Mouse (Mus musculus) olfactory bulb, adult 2 months (tissue): ENCODE measurements around the gene Bicc1. TPM values are rescaled to one million over a fixed set of nuclear protein-coding genes. Genes with fewer than 3 reads are reported as not detected.
"Not testable (repeated sequence)": the region's sequence is repeated elsewhere in the genome, so short reads cannot be mapped to it uniquely, and the experiment has no call there.

Source experiments
- H3K27ac ChIP-seq: fragments of 200-500 bp; 2 replicates; pipeline ENCODE4 v1.5.1; 2012; ENCODE audit warnings: low read depth, low read length; ENCODE audit not compliant: insufficient read depth
- H3K4me1 ChIP-seq: fragments of 200-500 bp; 2 replicates; pipeline ENCODE4 v1.6.1; 2012; ENCODE audit warnings: low read length; ENCODE audit not compliant: control insufficient read depth, insufficient read depth
- H3K4me3 ChIP-seq: fragments of 200-500 bp; 2 replicates; pipeline ENCODE4 v1.5.1; 2012; ENCODE audit warnings: mild to moderate bottlenecking, low read depth, low read length, moderate library complexity; ENCODE audit not compliant: insufficient read depth
- CTCF ChIP-seq: fragments of 200-500 bp; IDR thresholded peaks from 2 replicates; pipeline ENCODE4 v1.5.1; 2012; ENCODE audit warnings: low read depth, mild to moderate bottlenecking, low read length, moderate library complexity; ENCODE audit not compliant: insufficient read depth
- POLR2A ChIP-seq: fragments of 200-500 bp; IDR thresholded peaks from 2 replicates; pipeline ENCODE4 v1.6.1; 2012; ENCODE audit warnings: mild to moderate bottlenecking, low read depth, low read length, moderate library complexity; ENCODE audit not compliant: insufficient read depth
- WGBS: fragments of 180-500 bp; shearing (Covaris S2); methylation state at CpG from one replicate; pipeline ENCODE4 v1.1.7; 2018; 5-methylcytosine and 5-hydroxymethylcytosine counted together
- polyA plus RNA-seq: library from polyadenylated mRNA; stranded (reverse); fragments of >200 nt; gene quantifications from 2 replicates; pipeline ENCODE4 v1.2.4, GENCODE M21; 2012; ENCODE audit warnings: low replicate concordance; ENCODE audit not compliant: missing spikeins, insufficient read depth, insufficient read length

The Bicc1 gene
- polyA plus RNA-seq, 1 experiment, result not detected

- 89% methylated on average over 6 of the region's 6 CpGs for WGBS
- TF ChIP-seq CTCF (no peak), POLR2A (no peak)
- peaks cover 2% of the 10 kb centered on the region; the same call in 1 of the 2 replicates for H3K4me1 ChIP-seq
- no peak overlapping the region for H3K27ac ChIP-seq
- H3K4me3 ChIP-seq, result no peak overlapping the region
Observed at GRCm38 (mm10) chr10:70977141-70977540, 182.4 kb downstream of the Bicc1 start.

- Histone ChIP-seq H3K4me1 (no peaks in the 10 kb centered on the region), H3K27ac (no peak overlapping the region), H3K4me3 (no peak overlapping the region)
- WGBS, result 81% methylated on average over 9 of the region's 9 CpGs
- TF ChIP-seq POLR2A, result no peak
- no peak for TF ChIP-seq CTCF
Observed at GRCm38 (mm10) chr10:70976633-70977032, 182.9 kb downstream of the Bicc1 start.

GRCm38 (mm10) chr10:70971156-70971555 lies 188.3 kb downstream of the Bicc1 start:
- Histone ChIP-seq H3K4me1 (peaks cover 5% of the 10 kb centered on the region; the same call in 1 of the 2 replicates), H3K4me3 (no peak overlapping the region), H3K27ac (no peak overlapping the region)
- WGBS, result 68% methylated on average over 11 of the region's 11 CpGs
- TF ChIP-seq POLR2A, result no peak
- TF ChIP-seq CTCF, result no peak

GRCm38 (mm10) chr10:70968848-70969683 lies 190.4 kb downstream of the Bicc1 start:
- 84% methylated on average over 13 of the region's 13 CpGs for WGBS
- TF ChIP-seq POLR2A, result no peak
- TF ChIP-seq CTCF, result no peak
- Histone ChIP-seq H3K4me3 (no peak overlapping the region), H3K27ac (no peak overlapping the region), H3K4me1 (peaks cover 5% of the 10 kb centered on the region; the same call in 1 of the 2 replicates)

- no peak overlapping the region for H3K27ac ChIP-seq
- H3K4me3 ChIP-seq, result no peak overlapping the region
- WGBS, result 41% methylated on average over 16 of the region's 16 CpGs
- H3K4me1 ChIP-seq, result peaks cover 5% of the 10 kb centered on the region; the same call in 1 of the 2 replicates
- no peak for TF ChIP-seq CTCF
- TF ChIP-seq POLR2A, result no peak
Observed at GRCm38 (mm10) chr10:70966642-70967345, 192.7 kb downstream of the Bicc1 start.

GRCm38 (mm10) chr10:70964706-70965105 lies 194.8 kb downstream of the Bicc1 start:
- no peak for TF ChIP-seq POLR2A
- TF ChIP-seq CTCF, result no peak
- 51% methylated on average over 8 of the region's 8 CpGs for WGBS
- Histone ChIP-seq H3K4me3 (no peak overlapping the region), H3K4me1 (peaks cover 5% of the 10 kb centered on the region; the same call in 1 of the 2 replicates), H3K27ac (no peak overlapping the region)

GRCm38 (mm10) chr10:70963599-70964193 lies 195.8 kb downstream of the Bicc1 start:
- no peak overlapping the region for H3K4me3 ChIP-seq
- peaks cover 5% of the 10 kb centered on the region; the same call in 1 of the 2 replicates for H3K4me1 ChIP-seq
- TF ChIP-seq POLR2A (no peak), CTCF (no peak)
- no peak overlapping the region for H3K27ac ChIP-seq
- WGBS, result 56% methylated on average over 8 of the region's 8 CpGs

- no peak for TF ChIP-seq CTCF
- TF ChIP-seq POLR2A, result no peak
- H3K27ac ChIP-seq, result no peak overlapping the region
- 0 out of 2 replicates have a peak, but pooled peaks cover under 1% of the 10 kb centered on the region for H3K4me1 ChIP-seq
- no peak overlapping the region for H3K4me3 ChIP-seq
- WGBS, result 91% methylated on average over 8 of the region's 8 CpGs
Observed at GRCm38 (mm10) chr10:70961641-70962040, 197.9 kb downstream of the Bicc1 start.

GRCm38 (mm10) chr10:70960396-70960795 lies 199.1 kb downstream of the Bicc1 start:
- 94% methylated on average over 6 of the region's 6 CpGs for WGBS
- not testable (repeated sequence) for H3K27ac ChIP-seq, H3K4me1 ChIP-seq, H3K4me3 ChIP-seq
